Mouse (Mus musculus) adrenal gland, postnatal 10 days (tissue): ENCODE results near the gene Scgb2b15. TPM values are rescaled to one million over a fixed set of nuclear protein-coding genes. Genes with fewer than 3 reads are reported as not detected.
"Not testable (repeated sequence)": the region's sequence is repeated elsewhere in the genome, so short reads cannot be mapped to it uniquely, and the experiment has no call there.

Source experiments
- DNase-seq: peaks from one replicate; pipeline ENCODE4 v3.0.0; 2021; ENCODE audit warnings: mixed read lengths
- long read RNA-seq, 2 experiments: library from polyadenylated mRNA; stranded (forward); transcript quantifications; one replicate each; pipeline ENCODE4 v2.0.0; 2021
- total RNA-seq, 2 experiments: library from RNA; stranded (reverse); gene quantifications; 2 replicates each; pipeline ENCODE4 v1.2.3; 2021

Scgb2b15 gene
- total RNA-seq = not detected
- long read RNA-seq, experiment 1 = 0 reads
- long read RNA-seq, experiment 2 = 0 reads

DNA sequence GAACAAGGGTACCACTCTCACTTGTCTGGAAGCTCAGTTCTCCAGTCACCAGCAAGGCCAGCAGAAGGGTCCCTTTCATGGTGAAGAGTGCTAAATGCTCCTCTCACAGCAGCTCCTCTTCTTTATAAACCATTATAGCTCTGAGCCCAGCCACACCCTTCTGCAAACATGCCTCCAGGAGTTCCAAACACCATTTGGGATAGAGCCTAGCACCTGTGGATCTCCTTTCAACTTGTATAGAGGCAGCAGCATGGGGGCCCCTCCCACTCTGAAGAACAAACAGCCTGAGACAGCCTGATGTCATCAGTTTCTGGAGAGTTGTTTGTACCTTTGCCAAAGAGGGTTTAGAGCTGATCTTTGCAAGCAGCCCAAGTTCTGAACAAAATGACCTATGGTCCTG lies at the start of gene Scgb2b15:
Gene Scgb2b15 (minus strand): TSS at position 101 of the 400 bp plus-strand sequence.
- DNase-seq = not testable (repeated sequence)

DNA sequence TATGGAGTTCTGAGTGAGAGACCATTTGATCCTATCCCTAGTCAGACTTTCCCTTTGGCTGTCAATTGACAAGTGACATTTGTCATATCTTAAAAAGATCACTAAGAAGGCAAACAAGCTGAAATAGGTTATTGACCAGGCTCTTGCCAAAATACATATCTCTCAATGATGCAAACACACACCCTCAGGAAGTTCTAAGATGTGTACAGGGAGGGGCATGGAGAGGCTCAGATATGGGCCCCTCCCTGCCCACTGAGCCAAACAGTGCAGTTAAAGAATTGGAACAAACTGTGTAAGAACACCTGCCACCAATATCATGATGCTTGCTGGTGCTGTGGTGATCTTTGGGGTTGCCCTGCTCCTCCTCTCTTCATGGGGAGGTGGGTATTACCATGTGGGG lies 6.8 kb upstream of the Scgb2b15 start, which contains the start of gene Scgb1b15:
Gene Scgb1b15 (plus strand): TSS at position 301 of the 400 bp plus-strand sequence.
- DNase-seq = not testable (repeated sequence)

Other genes with a start within 250 kb of the Scgb2b15 start
- not detected for gene Scgb1b15, start 6.9 kb upstream of the Scgb2b15 start, total RNA-seq
- gene Scgb2b17, start 226.9 kb upstream of the Scgb2b15 start, total RNA-seq = not detected
- gene Scgb1b17, start 233.8 kb upstream of the Scgb2b15 start, total RNA-seq = not detected